Mouse (Mus musculus) gastrocnemius, adult 2 months (tissue): ENCODE measurements around the gene Slu7. TPM values are rescaled to one million over a fixed set of nuclear protein-coding genes. Genes with fewer than 3 reads are reported as not detected.

ENCODE experiments used
- DNase-seq: peaks from one replicate; pipeline ENCODE4 v3.0.0; 2022
- H3K27ac ChIP-seq: fragments of 200-600 bp; 2 replicates; pipeline ENCODE4 v1.8.1; 2022; ENCODE audit warnings: mild to moderate bottlenecking
- H3K4me3 ChIP-seq: fragments of 200-600 bp; 2 replicates; pipeline ENCODE4 v1.8.1; 2022; ENCODE audit warnings: mild to moderate bottlenecking, moderate library complexity
- CTCF ChIP-seq: fragments of 200-600 bp; IDR thresholded peaks from 2 replicates; pipeline ENCODE4 v1.8.1; 2022; ENCODE audit warnings: antibody characterized with exemption, mild to moderate bottlenecking, moderate library complexity
- intact Hi-C: fragments of 180-260 bp; cut with DNase I; formaldehyde crosslinking; loops from one replicate; pipeline ENCODE4 v1.15.1; 2025
- long read RNA-seq, 2 experiments: library from polyadenylated mRNA; stranded (forward); transcript quantifications; one replicate each; pipeline ENCODE4 v2.0.0; 2021
- total RNA-seq, 2 experiments: library from RNA; stranded (reverse); gene quantifications; 2 replicates each; pipeline ENCODE4 v1.2.3; 2021

Slu7 gene
- total RNA-seq: 10 to 100 TPM; 33.1 to 35.7 TPM
- long read RNA-seq, experiment 1, transcript Slu7-201 (16 exons, 3,625 nt): major isoform, 28 of 68 reads
- long read RNA-seq, experiment 1, partial matches to known transcripts: 3 of 68 reads
- long read RNA-seq, experiment 1, other reads (novel, unspliced or antisense): 37 of 68 reads
- long read RNA-seq, experiment 2, transcript Slu7-201 (16 exons, 3,625 nt): major isoform, 23 of 52 reads
- long read RNA-seq, experiment 2, partial matches to known transcripts: 5 of 52 reads
- long read RNA-seq, experiment 2, other reads (novel, unspliced or antisense): 24 of 52 reads

- intact Hi-C loops: no loop called here
- Histone ChIP-seq H3K4me3 (peak within 1 kb of the TSS; percentile 97), H3K27ac (peak within 1 kb of the TSS; percentile 94)
- TF ChIP-seq CTCF: peak; percentile 12; the same call in 1 of the 2 replicates
- DNase-seq: peak; percentile 79
Measured at GRCm38 (mm10) chr11:43433254-43434023, at the start of gene Slu7. TSS of gene Slu7 (plus strand) at chr11:43433744.

- no peak for TF ChIP-seq CTCF
- peak; percentile 41 for DNase-seq
- Histone ChIP-seq H3K27ac (peak overlapping the region; percentile 81), H3K4me3 (peak overlapping the region; percentile 71)
- intact Hi-C loops: no loop called here
Measured at GRCm38 (mm10) chr11:43385055-43385649, 48.4 kb upstream of the Slu7 start.

GRCm38 (mm10) chr11:43385716-43386115, 47.8 kb upstream of the Slu7 start:
- TF ChIP-seq CTCF: no peak
- intact Hi-C loops: no loop called here
- no peak for DNase-seq
- H3K27ac ChIP-seq: peak overlapping the region; percentile 81
- H3K4me3 ChIP-seq: peak overlapping the region; percentile 71

- H3K27ac ChIP-seq: no peak overlapping the region
- no peak overlapping the region for H3K4me3 ChIP-seq
- intact Hi-C loops: no loop called here
- no peak for DNase-seq
- TF ChIP-seq CTCF: no peak
Measured at GRCm38 (mm10) chr11:43387004-43387880, 46.3 kb upstream of the Slu7 start.

- DNase-seq: no peak
- intact Hi-C loops: no loop called here
- Histone ChIP-seq H3K4me3 (no peak overlapping the region), H3K27ac (no peak overlapping the region)
- no peak for TF ChIP-seq CTCF
Measured at GRCm38 (mm10) chr11:43388122-43389097, 45.1 kb upstream of the Slu7 start.

- TF ChIP-seq CTCF: no peak
- no peak overlapping the region for H3K4me3 ChIP-seq
- intact Hi-C loops: no loop called here
- H3K27ac ChIP-seq: no peak overlapping the region
- no peak for DNase-seq
Measured at GRCm38 (mm10) chr11:43389118-43389517, 44.4 kb upstream of the Slu7 start.

- intact Hi-C loops: no loop called here
- no peak overlapping the region for H3K4me3 ChIP-seq
- H3K27ac ChIP-seq: no peak overlapping the region
- no peak for DNase-seq
- TF ChIP-seq CTCF: no peak
Measured at GRCm38 (mm10) chr11:43392757-43393156, 40.8 kb upstream of the Slu7 start.

GRCm38 (mm10) chr11:43393325-43393724, 40.2 kb upstream of the Slu7 start:
- intact Hi-C loops: no loop called here
- H3K4me3 ChIP-seq: no peak overlapping the region
- TF ChIP-seq CTCF: no peak
- no peak for DNase-seq
- H3K27ac ChIP-seq: no peak overlapping the region

GRCm38 (mm10) chr11:43395073-43395948, 38.2 kb upstream of the Slu7 start:
- H3K4me3 ChIP-seq: no peak overlapping the region
- intact Hi-C loops: no loop called here
- no peak for TF ChIP-seq CTCF
- H3K27ac ChIP-seq: no peak overlapping the region
- DNase-seq: no peak

- no peak for TF ChIP-seq CTCF
- intact Hi-C loops: no loop called here
- no peak for DNase-seq
Measured at GRCm38 (mm10) chr11:43396246-43396645, 37.3 kb upstream of the Slu7 start.

More at GRCm38 (mm10) chr11:43396246-43396645, 37.3 kb upstream of the Slu7 start:
- Histone ChIP-seq H3K27ac (no peak overlapping the region), H3K4me3 (no peak overlapping the region)
